Mouse (Mus musculus) spleen, adult 2 months (tissue): ENCODE measurements around the gene Trex1. TPM values are rescaled to one million over a fixed set of nuclear protein-coding genes. Genes with fewer than 3 reads are reported as not detected.

Experiments
- DNase-seq, 2 experiments: peaks; one replicate each; pipeline versions ENCODE4 v3.0.0 to v3.0.0-alpha.2; 2012 to 2021; ENCODE audit warnings: low spot score in 2 of 2, low read depth in 1 of 2
- H3K27ac ChIP-seq: fragments of 200-500 bp; 2 replicates; pipeline ENCODE4 v1.5.1; 2012; ENCODE audit warnings: low read length, inconsistent platforms; ENCODE audit not compliant: insufficient read depth
- H3K27me3 ChIP-seq: fragments of 200-500 bp; 2 replicates; pipeline ENCODE4 v1.6.1; 2012; ENCODE audit warnings: mild to moderate bottlenecking, moderate library complexity, low read length, inconsistent platforms; ENCODE audit not compliant: control insufficient read depth, insufficient read depth
- H3K36me3 ChIP-seq: fragments of 200-500 bp; 2 replicates; pipeline ENCODE4 v1.6.1; 2012; ENCODE audit warnings: mild to moderate bottlenecking, low read length, inconsistent platforms; ENCODE audit not compliant: control insufficient read depth, insufficient read depth
- H3K4me1 ChIP-seq: fragments of 200-500 bp; 2 replicates; pipeline ENCODE4 v1.6.1; 2011; ENCODE audit warnings: inconsistent platforms; ENCODE audit not compliant: control insufficient read depth, insufficient read depth, insufficient read length
- H3K4me3 ChIP-seq: fragments of 200-500 bp; 2 replicates; pipeline ENCODE4 v1.5.1; 2011; ENCODE audit warnings: mild to moderate bottlenecking, inconsistent platforms; ENCODE audit not compliant: insufficient read depth, insufficient read length; ENCODE audit errors: extremely low read depth
- CTCF ChIP-seq: fragments of 200-500 bp; IDR thresholded peaks from 2 replicates; pipeline ENCODE4 v1.5.1; 2011; ENCODE audit warnings: mild to moderate bottlenecking, inconsistent platforms; ENCODE audit not compliant: insufficient read depth, insufficient read length, insufficient replicate concordance; ENCODE audit errors: extremely low read depth
- POLR2A ChIP-seq: fragments of 200-500 bp; IDR thresholded peaks from 2 replicates; pipeline ENCODE4 v1.6.1; 2011; ENCODE audit warnings: low read depth, low read length, inconsistent platforms
- WGBS: fragments of 180-500 bp; shearing (Covaris S2); methylation state at CpG from one replicate; pipeline ENCODE4 v1.1.7; 2018; 5-methylcytosine and 5-hydroxymethylcytosine counted together
- polyA plus RNA-seq: library from polyadenylated mRNA; depleted of rRNA; stranded (reverse); fragments of >200 nt; gene quantifications from 2 replicates; pipeline ENCODE4 v1.2.3, GENCODE M21; 2012; rRNA removed

Trex1 gene
- polyA plus RNA-seq, 1 experiment: 137 TPM

GRCm38 (mm10) chr9:109009636-109010315 is 49.8 kb downstream of the Trex1 start:
- H3K4me3 ChIP-seq: no peak overlapping the region
- 22% methylated on average over 17 of the region's 17 CpGs for WGBS
- H3K4me1 ChIP-seq: 0 out of 2 replicates have a peak, but pooled peaks cover 3% of the 10 kb centered on the region
- no peaks in the 10 kb centered on the region for H3K27me3 ChIP-seq
- TF ChIP-seq POLR2A (no peak), CTCF (no peak)
- DNase-seq: no peak
- peaks cover 2% of the 10 kb centered on the region; the same call in 1 of the 2 replicates for H3K36me3 ChIP-seq
- no peak overlapping the region for H3K27ac ChIP-seq

GRCm38 (mm10) chr9:109008994-109009635 is 50.4 kb downstream of the Trex1 start:
- Histone ChIP-seq H3K27ac (no peak overlapping the region), H3K27me3 (no peaks in the 10 kb centered on the region), H3K4me1 (0 out of 2 replicates have a peak, but pooled peaks cover 3% of the 10 kb centered on the region), H3K36me3 (peaks cover 2% of the 10 kb centered on the region; the same call in 1 of the 2 replicates), H3K4me3 (no peak overlapping the region)
- WGBS: 66% methylated on average over 10 of the region's 10 CpGs
- no peak for DNase-seq
- no peak for TF ChIP-seq CTCF
- TF ChIP-seq POLR2A: no peak

GRCm38 (mm10) chr9:109008081-109008480 is 51.5 kb downstream of the Trex1 start:
- WGBS: 92% methylated on average over 9 of the region's 9 CpGs
- Histone ChIP-seq H3K36me3 (peaks cover 2% of the 10 kb centered on the region; the same call in 1 of the 2 replicates), H3K4me1 (0 out of 2 replicates have a peak, but pooled peaks cover 3% of the 10 kb centered on the region), H3K4me3 (no peak overlapping the region), H3K27me3 (no peaks in the 10 kb centered on the region), H3K27ac (no peak overlapping the region)
- DNase-seq: no peak
- no peak for TF ChIP-seq POLR2A
- TF ChIP-seq CTCF: no peak

Other genes with a start within 250 kb of the Trex1 start
- gene Celsr3, start 233.4 kb downstream of the Trex1 start, polyA plus RNA-seq: 0.83 and 1.2 TPM in 2 replicates
- 13.0 and 14.9 TPM in 2 replicates for gene Slc26a6, start 206.5 kb downstream of the Trex1 start, polyA plus RNA-seq
- 0.12 and 0.41 TPM in 2 replicates for gene Tmem89, start 145.1 kb downstream of the Trex1 start, polyA plus RNA-seq
- 213 and 285 TPM in 2 replicates for gene Uqcrc1, start 123.1 kb downstream of the Trex1 start, polyA plus RNA-seq
- 14.0 and 14.4 TPM in 2 replicates for gene Col7a1, start 106.1 kb downstream of the Trex1 start, polyA plus RNA-seq
- gene Ucn2, start 73.7 kb downstream of the Trex1 start, polyA plus RNA-seq: 0.92 and 0.97 TPM in 2 replicates
- 22.6 and 25.4 TPM in 2 replicates for gene Pfkfb4, start 68.0 kb downstream of the Trex1 start, polyA plus RNA-seq
- 4,319 and 4,795 TPM in 2 replicates for gene Shisa5, start 21.2 kb downstream of the Trex1 start, polyA plus RNA-seq
- 16.2 and 17.0 TPM in 2 replicates for gene Atrip, start 14.4 kb upstream of the Trex1 start, polyA plus RNA-seq
- 5.1 and 5.2 TPM in 2 replicates for gene Ccdc51, start 22.8 kb upstream of the Trex1 start, polyA plus RNA-seq
- 10.2 and 16.4 TPM in 2 replicates for gene Tma7, start 22.9 kb upstream of the Trex1 start, polyA plus RNA-seq
- gene Plxnb1, start 35.7 kb upstream of the Trex1 start, polyA plus RNA-seq: 10.4 TPM in 2 replicates
- not detected in 2 replicates for gene Fbxw21, start 102.3 kb upstream of the Trex1 start, polyA plus RNA-seq
- 0.37 TPM in 1 of 2 replicates, not detected in the other for gene Fbxw13, start 136.2 kb upstream of the Trex1 start, polyA plus RNA-seq
- not detected in 2 replicates for gene Fbxw20, start 175.0 kb upstream of the Trex1 start, polyA plus RNA-seq
- gene Fbxw14, start 227.9 kb upstream of the Trex1 start, polyA plus RNA-seq: not detected in 2 replicates